Mouse (Mus musculus): ENCODE results near the gene Meioc.
"Not testable (repeated sequence)": the region's sequence is repeated elsewhere in the genome, so short reads cannot be mapped to it uniquely, and the experiment has no call there.

Gene Meioc

DNA sequence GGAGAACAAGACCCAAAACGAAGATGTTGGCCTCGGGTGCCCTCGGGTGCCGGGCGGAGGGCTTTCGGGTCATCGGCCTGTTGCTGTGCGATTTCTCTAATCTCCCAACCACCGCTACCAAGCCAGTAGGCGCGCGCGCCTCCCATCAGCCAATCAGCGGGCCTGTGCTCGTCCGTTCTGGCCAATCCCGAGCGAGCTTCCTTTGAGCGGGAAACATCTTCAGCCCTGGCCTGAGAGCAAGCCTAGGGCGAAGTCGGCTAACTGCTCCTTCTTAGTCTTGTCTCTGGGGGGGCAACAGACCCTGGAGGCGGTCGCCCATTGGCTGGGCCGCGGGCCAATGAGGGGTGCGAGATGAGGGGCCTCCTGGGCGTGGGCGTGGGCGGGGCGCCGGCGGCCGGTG, 1.6 kb downstream of the Meioc start:
- ATAC-seq (ENCODE audit: insufficient number of reproducible peaks, low FRiP score, low TSS enrichment) = no peak

DNA sequence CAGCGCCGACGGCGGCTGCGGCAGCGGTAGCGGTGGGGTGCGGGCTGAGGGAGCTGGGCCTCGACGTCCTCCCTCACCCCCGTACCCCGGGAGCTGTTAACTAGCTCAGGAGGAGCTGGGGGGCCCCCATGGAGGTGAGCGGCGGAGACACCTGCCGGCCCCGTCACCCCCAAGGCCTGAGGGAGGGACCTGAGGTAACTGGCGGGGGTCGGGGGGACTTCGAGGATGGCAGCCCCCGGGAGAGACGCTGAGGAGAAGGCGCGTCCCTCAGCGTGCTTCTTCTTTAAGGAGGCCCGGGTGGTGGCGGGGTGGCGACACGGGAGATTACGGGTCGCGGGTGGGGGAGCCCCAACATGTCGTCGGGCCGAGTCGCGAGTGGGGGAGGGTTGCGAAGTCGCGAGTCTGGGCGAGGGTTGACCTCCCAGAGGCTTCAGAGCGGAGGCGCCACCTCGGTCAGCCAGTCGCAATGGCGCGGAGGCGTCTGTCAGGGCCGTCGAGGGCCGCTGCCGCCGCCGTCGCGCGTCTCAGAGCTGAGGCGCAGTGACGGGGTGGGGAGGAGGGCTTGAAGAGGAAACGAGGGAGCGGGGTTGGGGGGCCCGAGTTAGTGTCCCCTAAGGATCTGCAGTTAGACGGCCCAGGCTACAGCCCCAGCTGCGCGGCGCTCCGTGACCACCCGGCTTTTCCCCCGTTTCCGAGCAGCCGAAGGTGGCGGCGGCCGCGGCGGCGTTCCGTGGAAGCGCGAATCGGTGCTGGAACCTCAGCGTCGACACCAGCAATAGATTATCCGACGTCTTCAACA, 2.3 kb downstream of the Meioc start:
- no peak for ATAC-seq (ENCODE audit: insufficient number of reproducible peaks, low FRiP score, low TSS enrichment)

DNA sequence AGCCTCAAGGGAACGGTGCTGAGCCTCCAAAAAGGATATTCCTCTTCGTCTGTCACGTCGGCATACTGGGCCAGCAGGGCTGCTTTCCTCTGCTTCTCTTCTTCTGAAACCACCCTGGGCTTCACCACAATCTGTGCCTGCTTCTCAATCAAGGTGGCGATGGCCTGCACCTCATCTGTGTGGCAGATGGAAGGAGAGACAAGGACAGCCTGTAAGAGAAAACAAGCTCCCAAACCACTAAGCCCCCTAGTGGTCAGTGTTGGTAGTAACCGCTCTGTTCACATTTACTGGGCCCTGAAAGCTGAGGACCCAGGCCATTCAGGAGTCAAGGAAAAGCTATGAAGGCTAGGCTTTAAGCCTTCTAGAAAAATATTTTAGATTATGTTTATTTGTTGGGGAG, 26.6 kb downstream of the Meioc start:
- ATAC-seq (ENCODE audit: insufficient number of reproducible peaks, low FRiP score, low TSS enrichment) = peak; percentile 49; the same call in 1 of the 2 replicates

DNA sequence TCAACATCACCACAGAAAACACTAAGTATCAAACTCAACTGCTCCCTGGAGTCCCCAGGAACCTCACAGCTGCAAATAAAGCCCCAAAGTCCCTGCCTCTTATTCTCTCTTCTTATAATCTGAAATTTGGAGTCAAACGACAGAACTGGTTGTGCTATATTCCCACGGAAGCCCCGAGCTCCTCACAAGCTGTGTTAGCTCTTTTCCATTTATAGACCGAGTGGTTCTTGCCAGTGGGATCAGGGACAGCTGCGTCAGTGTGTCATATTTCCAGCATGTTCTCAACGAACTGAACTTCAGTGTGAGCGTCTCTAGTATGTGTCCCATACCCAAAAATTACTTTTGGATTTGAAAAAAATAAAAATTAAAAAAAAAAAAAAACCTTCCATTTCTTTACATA, 31.8 kb downstream of the Meioc start:
- ATAC-seq (ENCODE audit: insufficient number of reproducible peaks, low FRiP score, low TSS enrichment) = no peak

DNA sequence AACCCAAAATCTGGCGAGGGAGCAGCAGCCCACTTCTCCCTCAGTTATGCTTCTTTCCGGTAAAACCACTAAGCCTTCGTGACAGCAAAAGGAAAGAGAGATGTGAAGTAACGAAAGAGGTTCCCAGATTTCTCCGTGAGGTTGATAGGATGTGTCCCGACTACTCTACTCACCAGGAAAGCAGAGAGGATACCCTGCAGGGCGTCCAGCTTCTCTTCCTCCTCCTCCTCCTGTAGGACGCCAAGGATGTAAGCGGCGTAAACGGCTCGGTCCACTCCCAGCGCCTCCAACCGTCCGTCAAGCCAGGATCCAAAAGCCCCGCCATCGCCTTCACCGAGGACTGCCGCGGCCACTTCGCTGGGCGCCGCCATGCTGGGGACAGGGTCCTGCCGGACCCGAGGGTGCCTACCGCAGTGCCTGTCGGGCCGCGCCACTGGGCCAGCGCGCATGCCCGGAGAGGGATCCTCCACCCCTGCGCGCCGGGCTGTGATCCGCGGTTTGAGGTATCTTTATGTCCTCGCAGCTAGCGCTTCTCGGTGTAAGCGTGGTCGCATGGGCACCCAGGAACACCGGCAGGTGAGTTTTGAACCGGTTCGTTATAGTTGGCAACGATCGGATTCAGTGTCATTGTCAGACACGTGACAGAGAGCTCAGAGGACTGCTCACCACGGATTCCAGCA, 34.0 kb downstream of the Meioc start, which contains the start of gene Ccdc43:
TSS of gene Ccdc43 (minus strand) at position 445 of the 680 bp plus-strand sequence.
- peak; percentile 94; the same call in 1 of the 2 replicates for ATAC-seq (ENCODE audit: insufficient number of reproducible peaks, low FRiP score, low TSS enrichment)

DNA sequence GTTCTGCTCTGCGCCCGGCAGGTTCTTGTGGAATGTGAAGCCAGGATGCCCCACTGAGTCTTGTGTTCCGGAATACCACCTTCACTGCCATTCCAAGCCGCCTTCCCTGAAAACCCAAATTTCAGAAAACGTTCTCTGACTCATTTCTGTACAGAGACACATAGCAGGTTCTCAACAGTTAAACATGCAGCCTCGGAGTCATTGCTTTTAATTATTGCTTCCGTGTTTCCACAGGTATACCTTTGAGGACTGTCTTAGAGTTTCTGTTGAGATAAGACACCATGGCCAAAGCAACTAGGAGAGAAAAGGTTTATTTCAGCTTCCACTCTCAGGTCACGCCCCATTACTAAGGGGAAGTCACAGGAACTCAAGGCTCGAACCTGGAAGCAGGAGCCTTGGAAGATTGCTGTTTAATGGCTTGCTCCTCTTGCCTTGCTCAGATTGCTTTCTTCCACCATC, 34.5 kb downstream of the Meioc start:
- no peak for ATAC-seq (ENCODE audit: insufficient number of reproducible peaks, low FRiP score, low TSS enrichment)

DNA sequence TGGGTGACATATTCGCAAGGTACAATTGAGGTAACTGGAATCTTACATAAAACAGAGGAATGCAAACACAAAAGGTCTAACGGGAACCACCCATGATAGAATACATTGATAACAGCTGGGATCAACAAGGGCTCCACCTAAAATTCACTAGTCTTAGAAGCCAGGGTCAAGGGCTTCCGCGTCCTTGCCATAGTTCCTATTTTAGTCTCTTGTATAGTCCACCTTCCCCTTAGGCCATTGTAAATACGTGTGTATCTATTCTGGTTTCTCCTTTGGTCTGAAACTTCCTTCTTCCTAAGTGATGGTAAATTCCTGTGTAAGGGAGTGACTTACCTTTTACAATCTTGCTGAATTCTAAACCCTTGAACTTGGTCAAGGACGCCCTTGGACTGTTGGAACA, 38.7 kb downstream of the Meioc start:
- ATAC-seq (ENCODE audit: insufficient number of reproducible peaks, low FRiP score, low TSS enrichment) = not testable (repeated sequence)

DNA sequence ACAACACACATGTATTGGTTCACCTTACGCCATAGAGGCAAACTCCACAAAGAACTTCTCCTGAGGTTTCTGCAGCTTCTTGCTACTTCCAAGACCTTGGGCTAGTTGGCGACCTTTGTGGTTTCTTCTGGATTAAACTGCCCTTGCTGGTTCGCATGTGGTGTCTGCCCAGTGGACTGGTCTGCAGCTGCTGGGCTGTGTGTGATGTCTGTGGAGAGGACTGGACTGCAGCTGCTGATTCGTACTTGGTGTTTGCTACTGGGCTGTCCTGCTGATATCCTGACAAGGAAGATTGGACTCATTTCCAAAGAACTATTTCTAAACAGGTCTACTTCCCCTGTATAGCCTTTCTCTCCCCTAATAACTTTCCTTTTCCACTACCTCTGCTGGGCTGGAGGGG, 48.9 kb downstream of the Meioc start:
- ATAC-seq (ENCODE audit: insufficient number of reproducible peaks, low FRiP score, low TSS enrichment) = no peak

DNA sequence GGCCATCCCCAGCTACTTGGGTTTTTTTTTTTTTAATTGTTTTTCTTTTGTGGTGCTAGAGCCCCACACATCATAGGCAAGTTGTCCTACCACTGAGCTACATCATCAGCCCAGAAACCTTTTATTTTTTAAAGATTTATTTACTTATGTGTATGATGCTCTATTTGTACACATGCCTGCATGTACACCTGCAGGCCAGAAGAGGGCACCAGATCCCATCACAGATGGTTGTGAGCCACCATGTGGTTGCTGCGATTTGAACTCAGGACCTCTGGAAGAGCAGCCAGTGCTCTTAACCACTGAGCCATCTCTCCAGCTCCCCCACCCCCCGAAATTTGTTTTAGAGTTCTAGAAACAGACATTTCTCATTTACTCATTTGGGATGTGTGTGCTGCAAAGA, 51.1 kb downstream of the Meioc start:
- not testable (repeated sequence) for ATAC-seq (ENCODE audit: insufficient number of reproducible peaks, low FRiP score, low TSS enrichment)

DNA sequence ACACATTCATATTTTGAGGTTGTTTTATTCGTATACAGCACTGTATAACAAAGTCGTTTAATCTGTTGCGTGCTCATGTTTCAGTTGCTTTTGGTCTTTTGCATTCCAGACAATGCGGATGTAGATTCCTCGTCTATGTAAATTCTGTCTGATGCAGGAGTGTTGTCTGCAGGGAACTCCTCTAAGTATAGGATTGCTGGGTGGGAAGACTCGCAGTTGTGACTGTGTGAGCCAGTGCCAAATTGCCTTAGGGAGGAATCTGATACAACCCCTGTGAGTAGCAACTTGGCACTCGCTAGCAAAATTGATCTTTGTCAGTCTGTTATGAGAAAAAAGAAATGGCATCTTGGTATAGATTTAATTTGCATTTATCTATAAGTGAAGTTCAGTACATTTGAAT, 52.6 kb downstream of the Meioc start:
- ATAC-seq (ENCODE audit: insufficient number of reproducible peaks, low FRiP score, low TSS enrichment) = no peak

DNA sequence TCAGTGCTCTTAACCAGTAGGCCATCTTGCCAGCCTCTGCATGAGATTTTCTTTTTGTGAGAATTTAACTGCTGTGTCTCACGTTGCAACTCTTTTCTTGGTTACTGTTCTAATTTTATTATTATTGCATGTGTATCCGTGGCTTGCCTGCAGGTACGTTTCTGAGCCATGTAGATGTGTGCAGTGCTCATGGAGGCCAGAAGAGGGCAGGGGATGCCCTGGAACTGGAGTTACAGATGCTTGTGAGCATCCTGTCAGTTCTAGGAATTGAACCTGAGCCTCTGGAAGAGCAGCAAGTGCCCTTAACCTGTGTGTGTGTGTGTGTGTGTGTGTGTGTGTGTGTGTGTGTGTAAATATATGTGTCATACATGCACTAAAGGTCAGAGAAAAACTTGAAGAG, 62.1 kb downstream of the Meioc start:
- ATAC-seq (ENCODE audit: insufficient number of reproducible peaks, low FRiP score, low TSS enrichment) = no peak

DNA sequence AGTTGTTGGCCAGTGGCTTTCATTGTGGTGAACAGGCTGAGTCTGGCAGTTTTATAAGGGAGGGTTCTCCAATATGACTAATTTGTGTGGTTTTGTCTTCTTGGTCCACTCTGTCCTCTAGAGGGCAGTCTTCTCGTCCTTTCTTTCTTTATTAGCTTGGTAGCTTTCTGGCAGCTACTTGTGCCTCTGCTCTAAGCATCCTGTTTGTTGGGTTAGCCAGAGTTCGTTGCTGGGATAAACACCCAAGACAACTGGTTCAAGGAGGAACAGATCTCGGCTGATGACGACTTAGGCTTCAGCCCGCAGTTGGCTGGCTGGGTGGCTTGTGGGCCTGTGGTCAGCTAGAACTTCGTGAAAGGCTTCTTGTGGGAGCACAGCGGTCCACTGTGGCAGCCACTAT, 65.1 kb downstream of the Meioc start:
- ATAC-seq (ENCODE audit: insufficient number of reproducible peaks, low FRiP score, low TSS enrichment) = no peak

DNA sequence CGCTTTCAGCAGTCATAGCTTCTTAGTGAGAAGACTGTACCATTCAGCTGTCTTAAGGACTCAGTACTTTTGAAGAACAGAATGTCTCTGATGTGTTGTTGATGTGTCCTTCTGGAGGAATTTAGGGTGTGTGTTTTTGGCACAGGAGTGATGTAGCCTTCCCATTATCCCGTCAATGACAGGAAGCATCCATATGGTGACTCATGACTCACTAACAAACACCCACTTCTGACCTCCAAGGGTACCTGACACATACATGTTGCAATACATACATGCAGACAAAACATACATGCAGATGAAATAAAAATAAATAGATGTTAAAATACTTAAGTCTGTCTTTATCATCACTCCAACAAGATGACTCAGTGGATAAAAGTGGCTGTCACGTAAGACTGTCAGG, 66.3 kb downstream of the Meioc start:
- ATAC-seq (ENCODE audit: insufficient number of reproducible peaks, low FRiP score, low TSS enrichment) = no peak

DNA sequence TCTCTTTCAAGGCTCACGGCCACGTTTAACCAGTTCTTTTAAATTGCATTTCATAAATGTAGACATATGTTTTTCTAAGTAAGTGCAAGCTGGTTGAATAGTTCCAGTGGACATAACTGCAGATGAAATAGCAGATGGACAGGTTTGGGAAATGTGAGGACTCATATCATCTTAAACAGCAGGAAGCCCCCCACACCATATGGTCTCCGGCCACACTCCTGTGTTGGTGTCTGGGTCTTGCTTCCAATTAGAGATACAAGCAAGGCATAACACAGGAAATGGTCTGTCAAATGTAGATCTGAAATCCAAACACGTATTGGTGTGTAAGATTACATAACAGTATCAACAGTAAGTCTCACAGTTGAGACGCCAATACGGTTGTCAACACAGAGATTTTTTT, 67.8 kb downstream of the Meioc start:
- no peak for ATAC-seq (ENCODE audit: insufficient number of reproducible peaks, low FRiP score, low TSS enrichment)

All from cerebellum, adult (tissue).